Mouse (Mus musculus) cerebellum, postnatal 25 days (tissue): ENCODE results near the gene Spag7.

ENCODE experiments used
- DNase-seq, 2 experiments: peaks; one replicate each; pipeline ENCODE4 v3.0.0; 2021; ENCODE audit warnings: mixed read lengths in 2 of 2

Gene Spag7

DNA sequence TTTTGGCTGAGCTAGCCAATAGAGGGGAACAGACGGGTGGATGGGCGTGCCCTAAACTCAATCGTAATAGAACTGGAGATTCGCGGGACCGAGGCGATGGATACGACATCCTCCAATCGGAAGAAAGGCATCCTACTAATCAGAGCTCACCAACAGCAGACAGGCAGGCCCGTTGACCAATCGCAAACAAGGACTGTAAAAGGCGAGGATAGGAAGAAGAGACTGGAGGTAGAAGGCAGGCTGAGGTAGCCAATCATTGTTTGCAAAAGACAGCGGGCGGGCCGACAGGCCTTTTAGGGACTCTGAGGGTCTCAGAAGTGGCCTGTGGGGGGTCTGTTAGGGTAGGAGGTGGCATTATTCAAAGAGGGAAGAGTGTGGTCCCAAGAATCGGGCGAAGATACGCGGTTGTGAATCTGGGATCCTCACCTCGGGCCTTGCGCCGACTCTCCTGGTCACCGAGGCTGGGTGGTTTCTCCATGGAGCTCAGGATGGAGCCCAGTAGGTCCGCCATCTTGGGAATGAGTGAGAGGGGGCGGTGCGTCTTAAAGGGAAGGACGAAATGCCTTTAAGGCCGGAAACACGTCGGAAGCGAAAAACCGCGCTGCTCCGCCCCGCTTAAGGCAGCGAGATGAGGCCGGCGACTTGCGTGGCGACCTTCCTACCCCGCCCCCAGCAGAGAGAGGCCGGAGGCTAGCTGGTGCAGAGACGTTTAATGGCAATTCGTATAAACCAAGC lies at the start of gene Spag7:
TSS of gene Spag7 (minus strand) at position 646 of the 735 bp plus-strand sequence.
- DNase-seq = peak; percentile 96 to 97

DNA sequence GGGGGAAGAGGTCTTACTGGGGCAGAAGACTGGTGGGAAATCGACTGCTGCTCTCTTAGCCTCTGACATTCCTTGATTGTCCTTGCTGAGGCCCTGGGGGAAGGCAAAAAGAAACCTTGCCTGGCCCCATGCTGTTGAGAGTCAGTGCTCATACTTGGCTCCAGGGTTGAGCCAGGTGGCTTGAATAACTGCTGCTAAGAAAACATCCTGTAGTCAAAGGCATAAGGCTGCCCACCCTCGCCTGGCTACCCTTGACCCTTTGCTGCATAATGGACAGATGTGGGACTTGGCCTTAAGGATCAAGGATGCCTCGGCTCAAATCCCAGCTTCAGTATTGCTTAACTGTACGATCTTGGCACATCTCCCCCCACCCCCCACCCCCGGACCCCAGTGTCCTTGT lies 49.3 kb upstream of the Spag7 start:
- no peak for DNase-seq

- no peak for DNase-seq
Observed at GRCm38 (mm10) chr11:70715832-70716231, 46.6 kb upstream of the Spag7 start.

DNA sequence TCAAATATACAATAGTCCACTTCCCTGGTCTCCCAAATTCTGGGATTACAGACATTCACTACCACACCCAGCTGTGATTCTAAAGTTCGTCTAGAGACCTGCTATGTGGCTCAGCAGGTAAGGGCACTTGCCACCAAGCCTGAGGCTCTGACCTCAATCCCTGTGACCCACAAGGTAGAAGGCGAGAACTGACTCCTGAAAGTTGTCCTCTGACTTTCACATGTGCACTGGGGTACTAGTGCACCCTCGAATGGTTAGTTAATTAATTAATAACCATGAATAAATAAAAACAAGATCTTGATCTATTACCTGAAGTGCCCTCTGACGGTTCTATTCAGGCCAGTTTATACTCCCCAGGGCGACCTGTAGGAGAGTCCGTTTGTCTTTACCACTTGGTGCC lies 44.0 kb upstream of the Spag7 start:
- DNase-seq = no peak

- no peak for DNase-seq
Observed at GRCm38 (mm10) chr11:70711026-70711425, 41.8 kb upstream of the Spag7 start.

DNA sequence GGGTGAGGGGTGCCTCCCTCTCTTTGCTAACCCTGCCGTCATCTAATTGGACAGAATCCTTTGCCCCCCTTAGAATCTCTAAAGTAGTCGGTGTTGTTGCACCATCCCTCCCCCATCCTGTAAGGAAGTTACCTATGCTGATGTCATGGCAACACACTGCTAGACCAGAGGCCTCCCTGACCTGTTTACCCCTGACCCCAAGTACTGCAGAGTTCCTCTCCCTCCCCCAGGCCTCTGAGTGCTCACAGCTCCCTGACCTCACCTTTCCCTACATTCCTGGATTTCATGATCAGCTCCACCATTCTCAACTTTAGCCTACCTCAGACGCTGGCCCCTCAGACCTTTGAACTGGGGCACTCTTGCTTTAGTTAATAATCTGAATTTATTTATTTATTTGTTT lies 36.9 kb upstream of the Spag7 start:
- no peak for DNase-seq

DNA sequence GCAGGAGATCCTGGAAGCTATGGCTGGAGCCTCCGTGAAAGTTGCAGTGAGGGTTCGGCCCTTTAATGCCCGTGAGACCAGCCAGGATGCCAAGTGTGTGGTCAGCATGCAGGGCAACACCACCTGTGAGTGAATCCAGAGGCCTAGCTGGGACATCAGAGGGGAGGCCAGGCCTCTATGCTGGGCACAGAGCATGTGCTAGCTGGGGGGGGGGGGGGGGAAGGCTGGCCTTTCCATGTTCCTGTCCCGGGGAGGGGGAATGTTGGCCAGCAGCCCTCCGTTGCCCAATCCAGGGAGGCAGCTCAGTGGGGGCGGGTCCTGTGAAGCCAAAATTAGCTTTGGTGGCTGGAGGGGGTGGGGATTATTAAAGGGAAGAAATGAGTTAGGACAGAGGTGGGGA lies 33.6 kb upstream of the Spag7 start:
- DNase-seq = peak in 1 of 2 experiments; percentile 42

DNA sequence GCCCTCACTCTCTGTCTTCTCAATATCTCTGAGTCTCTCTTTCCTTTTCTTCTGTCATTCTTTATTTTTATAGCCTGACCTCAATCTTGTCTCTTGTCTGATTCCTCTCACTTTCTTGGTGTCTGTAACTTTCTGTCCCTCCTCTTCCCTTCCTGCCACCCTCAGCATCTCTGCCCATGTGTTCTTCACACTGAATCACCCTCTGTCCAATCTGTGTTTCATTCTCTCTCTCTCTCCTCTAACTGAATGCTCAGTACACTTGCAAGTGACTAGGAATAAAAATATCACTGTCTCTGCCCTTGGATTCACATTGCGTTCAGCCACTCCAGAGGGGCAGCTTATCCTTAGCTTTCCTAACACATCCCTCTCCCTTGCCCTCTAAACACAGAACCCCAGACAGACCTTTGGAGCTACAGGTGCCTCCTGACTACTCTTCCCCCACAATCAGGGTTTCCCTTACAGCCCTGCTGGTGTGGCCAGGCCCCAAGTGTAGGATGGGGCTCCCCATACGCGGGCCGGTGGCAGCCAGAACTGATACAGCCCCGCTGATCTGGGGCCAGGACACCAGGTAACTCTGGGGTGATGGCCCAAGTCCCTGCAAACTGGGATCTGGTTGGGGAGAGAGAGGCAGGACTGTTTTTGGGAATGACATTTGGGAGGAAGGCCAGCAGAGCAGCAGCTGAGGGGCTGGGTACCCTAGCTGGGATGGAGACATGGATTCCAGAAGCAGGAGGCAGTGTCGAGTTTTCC lies 32.9 kb upstream of the Spag7 start:
- DNase-seq = no peak

- DNase-seq = peak in 1 of 2 experiments; percentile 27
Observed at GRCm38 (mm10) chr11:70701221-70701955, 32.2 kb upstream of the Spag7 start.

DNA sequence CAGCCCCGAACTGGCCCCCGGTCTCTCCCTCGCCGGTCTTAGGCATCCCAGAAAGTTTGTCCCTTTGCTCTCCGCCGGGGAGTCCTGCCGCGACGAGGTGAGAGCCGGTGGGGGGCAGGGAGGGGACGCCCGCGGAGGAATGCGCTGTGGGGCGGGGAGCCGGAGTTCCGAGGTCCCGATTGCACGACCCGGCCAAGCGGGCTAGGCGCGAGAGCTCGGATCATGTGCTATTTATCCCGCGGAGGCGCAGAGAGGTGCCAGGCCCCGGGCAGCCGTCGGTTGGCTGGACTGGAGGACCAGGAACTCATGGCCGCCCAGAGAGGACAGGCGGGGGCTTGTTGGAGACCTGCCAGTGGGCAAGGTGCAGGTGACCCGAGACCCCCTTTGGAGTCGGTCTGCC lies 31.4 kb upstream of the Spag7 start:
- DNase-seq = peak; percentile 74 to 75

GRCm38 (mm10) chr11:70699722-70700556 lies 30.7 kb upstream of the Spag7 start, which contains the start of the genes Inca1 and Kif1c:
Inca1 (minus strand) TSS chr11:70700155.
Kif1c (plus strand) TSS chr11:70700548.
- peak; percentile 98 for DNase-seq

GRCm38 (mm10) chr11:70699051-70699450 lies 29.8 kb upstream of the Spag7 start:
- DNase-seq = no peak

DNA sequence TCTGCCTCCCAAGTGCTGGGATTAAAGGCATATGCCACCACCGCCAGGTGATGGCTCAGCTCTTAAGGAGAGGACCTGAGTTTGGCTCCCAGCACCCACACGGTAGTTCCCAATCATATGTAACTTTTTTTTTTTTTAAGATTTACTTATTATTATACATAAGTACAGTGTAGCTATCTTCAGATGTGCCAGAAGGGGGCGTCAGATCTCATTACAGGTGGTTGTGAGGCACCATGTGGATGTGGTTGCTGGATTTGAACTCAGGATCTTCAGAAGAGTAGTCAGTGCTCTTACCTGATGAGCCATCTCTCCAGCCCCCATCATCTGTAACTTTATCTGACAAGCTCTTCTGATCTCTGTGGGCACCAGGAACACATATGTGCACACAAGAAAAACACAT lies 28.2 kb upstream of the Spag7 start:
- no peak for DNase-seq

DNA sequence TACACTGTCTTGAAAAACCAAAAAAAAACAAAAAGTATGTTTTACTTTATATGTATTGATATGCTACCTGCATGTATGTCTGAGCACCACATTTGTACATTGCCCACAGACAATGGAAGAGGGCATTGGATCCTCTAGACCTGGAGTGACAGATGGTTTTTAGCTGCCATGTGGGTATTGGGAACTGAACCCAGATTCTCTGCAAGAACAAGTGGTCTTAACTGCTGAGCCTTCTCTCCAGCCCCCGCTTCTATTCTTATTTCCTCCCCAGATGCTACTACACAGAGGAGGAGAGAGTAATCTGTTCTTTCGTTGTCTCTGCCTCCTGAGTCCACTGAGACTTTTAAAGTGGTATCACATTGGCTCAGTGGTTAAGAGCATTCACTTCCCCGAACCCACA lies 24.3 kb upstream of the Spag7 start:
- DNase-seq = no peak

DNA sequence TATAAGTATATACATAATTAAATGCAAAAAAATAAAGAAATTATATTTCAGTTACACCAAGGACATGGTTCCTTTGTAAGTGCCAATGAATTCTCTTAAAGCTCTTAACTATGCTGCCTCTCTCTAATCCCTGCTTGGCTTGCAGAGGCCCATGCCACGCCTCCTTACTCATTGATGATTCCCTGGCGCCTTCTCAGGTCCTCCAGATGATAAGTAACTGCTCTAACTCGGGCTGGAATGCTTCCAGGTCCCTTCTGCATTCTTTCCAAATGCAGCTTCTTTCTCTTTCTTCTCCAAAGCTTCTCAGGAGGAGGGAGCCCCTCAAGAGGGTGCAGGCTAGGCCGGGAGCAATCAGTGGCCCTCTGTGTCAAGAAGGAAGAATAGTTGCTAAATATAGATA lies 20.4 kb upstream of the Spag7 start:
- peak in 1 of 2 experiments; percentile 4 for DNase-seq

DNA sequence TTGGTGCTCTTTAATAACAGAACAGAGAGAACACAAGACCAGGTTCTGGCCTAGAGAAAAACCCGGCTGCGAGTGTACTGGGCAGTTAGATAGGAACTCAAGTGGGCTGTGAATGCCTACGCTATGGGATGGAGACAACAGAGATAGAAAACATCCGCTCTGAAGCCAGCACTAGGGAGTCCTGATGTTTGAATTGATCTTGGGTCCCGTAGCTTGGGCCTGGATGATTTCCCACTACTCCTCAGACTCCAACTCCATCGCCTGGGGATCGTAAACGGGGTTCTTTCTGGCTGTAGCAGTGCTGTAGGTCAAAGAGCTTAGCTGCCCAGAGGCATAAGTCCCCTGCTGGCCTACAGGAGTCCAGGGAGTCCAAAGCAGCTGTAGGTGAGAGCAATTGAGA lies 19.2 kb upstream of the Spag7 start:
- DNase-seq = no peak

DNA sequence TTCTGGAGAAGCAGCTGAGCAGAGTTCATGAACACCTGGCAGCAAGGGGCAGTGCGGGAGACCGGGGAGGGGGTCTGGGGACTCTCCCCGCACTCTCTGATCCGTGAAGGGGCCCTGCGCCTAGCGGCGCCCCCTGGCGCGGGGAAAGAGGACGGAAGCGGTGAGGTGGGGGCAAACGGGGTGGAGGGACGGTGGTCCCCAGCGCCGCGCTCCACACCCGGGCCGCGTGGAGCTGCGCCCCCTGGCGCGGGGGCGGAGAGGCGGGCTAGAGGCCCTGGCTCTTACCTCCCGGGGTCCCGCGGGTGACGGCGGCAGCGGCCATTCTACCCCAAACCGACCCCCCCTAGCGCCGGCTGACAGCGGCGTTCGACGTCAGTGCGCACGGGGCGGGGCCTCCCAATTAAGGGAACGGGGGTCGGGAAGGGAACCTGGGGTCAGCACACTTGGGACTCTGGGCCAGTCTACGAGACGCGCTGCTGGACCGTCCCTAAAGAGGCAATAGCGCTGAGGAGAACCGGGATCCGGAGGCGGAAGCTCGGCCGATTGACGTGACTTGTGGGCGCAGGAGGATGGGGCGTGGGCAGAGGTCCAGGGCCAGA lies 18.5 kb upstream of the Spag7 start, which contains the start of gene Camta2:
TSS of gene Camta2 (minus strand) at position 505 of the 599 bp plus-strand sequence.
- peak; percentile 93 to 95 for DNase-seq

DNA sequence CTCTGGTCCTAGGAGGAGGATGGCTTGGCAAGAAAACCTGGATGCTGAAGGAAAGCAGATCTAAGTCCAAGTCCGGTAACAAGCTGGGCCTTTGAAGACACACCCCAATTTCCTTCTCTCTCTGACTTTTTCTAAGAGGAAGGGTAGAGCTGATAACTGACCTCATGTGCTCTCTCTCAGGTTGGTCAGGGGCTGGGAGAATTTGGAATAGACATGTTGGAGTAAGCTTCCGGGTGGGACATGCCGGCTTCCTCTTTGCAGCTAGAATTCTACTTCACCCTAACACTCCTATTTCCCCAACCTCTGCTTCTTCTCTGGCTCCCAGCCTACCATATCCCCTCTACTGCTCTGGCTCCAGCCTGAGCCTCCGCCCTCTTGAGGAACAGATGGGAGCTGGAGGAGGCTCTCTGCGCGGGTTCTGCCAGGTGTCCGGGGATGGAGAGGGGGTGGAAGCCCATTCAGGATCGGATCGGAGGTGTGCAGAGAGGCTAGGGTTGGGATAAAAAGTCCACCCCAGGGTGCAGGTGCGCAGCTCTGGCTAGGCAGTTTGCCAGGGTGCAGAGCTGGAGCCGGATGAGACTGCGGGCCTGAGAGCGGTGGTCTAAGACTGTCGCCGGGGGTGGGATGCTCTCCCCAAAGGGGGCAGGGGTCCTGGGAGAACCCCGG lies 17.8 kb upstream of the Spag7 start:
- peak; percentile 73 to 78 for DNase-seq

DNA sequence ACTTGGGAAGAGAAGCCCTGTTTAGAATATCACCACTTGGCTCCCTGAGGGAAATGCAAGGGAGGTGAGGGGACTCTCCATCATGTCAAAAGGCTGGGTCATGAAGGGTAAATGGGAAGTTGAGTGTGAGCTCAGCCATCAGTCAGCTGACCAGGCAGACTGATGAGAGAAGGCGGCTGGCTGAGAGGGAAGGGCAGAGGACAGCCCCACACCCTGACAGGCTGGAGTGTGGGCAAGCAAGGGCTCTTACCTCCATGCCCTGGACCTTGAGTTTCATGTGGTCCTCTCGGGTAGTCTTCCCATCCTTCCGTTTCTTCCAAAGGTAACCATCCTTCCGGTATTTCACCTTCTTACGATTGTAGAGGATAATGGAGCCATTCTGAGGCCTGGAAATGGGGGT lies 14.4 kb upstream of the Spag7 start:
- DNase-seq = no peak

DNA sequence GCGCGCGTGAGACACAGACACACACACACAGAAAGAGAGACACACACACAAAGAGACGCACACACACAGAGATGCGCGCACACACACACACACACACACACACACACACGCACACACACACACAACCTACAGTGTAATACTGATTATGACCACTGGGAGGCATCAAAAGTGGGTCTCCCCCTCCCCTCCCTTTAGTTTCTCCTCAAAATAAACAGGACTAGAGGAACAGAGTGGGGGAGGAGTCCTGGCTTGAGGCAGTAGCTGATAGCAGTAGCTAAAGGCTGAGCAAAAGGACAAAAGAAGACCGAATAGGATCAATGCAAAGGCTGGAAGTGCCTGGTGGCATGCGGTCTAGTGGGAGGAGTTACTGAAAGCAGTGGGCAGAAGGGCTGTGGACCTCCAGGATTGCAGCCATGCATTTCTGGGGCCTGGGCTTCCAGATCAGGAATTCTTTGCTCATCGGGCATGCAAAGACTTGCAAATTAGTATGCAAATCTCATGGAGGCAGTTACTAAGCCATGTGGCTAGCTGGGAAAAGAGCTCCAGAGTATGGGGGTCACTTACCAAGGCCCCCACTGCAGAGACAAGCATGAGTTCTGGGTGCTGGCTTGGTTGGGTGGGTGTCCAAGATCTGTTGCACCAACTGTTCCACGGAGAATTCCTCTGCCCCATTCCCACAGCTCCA lies 12.8 kb upstream of the Spag7 start:
- peak in 1 of 2 experiments; percentile 44 for DNase-seq

DNA sequence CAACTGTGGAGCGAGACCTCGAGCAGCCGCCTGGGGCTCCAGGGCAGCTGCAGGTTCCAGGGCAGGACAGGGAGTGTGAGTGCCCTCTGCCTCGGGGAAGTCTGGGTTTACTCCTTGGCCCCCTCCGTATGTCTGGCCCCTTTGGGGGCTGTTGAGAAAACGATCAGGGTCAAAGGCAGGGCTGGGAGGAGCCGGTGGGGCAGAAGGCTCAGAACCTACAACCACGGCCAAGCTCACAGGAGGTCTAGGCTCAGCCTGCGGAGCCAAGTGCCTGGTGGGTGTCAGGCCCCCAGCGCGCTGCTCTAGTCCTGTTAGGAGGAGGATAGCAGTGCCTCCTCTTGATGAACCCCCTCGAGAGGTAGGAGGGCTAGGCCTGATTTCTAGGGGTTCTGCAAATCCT lies 12.0 kb upstream of the Spag7 start:
- DNase-seq = no peak
